Mouse (Mus musculus) heart, postnatal 4 days (tissue): ENCODE results near the gene Ptger4. TPM values are rescaled to one million over a fixed set of nuclear protein-coding genes. Genes with fewer than 3 reads are reported as not detected.

ENCODE experiments used
- DNase-seq: peaks from one replicate; pipeline ENCODE4 v3.0.0; 2021
- total RNA-seq, 2 experiments: library from RNA; stranded (reverse); gene quantifications; 2 replicates each; pipeline ENCODE4 v1.2.3; 2021

The Ptger4 gene
- total RNA-seq, 2 experiments from 2014 or later = 5.9 to 6.1 TPM

GRCm38 (mm10) chr15:5157386-5157785, 86.6 kb downstream of the Ptger4 start:
- no peak for DNase-seq

Other genes starting within 250 kb of the Ptger4 start
- gene C7, start 180.4 kb downstream of the Ptger4 start, total RNA-seq = under 1 TPM; 0.10 to 0.32 TPM
- gene Card6, start 135.6 kb downstream of the Ptger4 start, total RNA-seq = 1 to 10 TPM; 5.9 to 6.1 TPM
- gene Rpl37, start 127.5 kb downstream of the Ptger4 start, total RNA-seq = 100 to 1,000 TPM; 274 to 281 TPM
- 10 to 100 TPM; 16.7 to 16.9 TPM for gene Prkaa1, start 100.3 kb downstream of the Ptger4 start, total RNA-seq
- gene Ttc33, start 58.7 kb downstream of the Ptger4 start, total RNA-seq = 10 to 100 TPM; 20.8 to 24.8 TPM